Comparison of ENCODE assay signal across 9 mouse cellular contexts in genomic region chr7:16895511-16895910, GRCm38 (mm10). TPM values are rescaled to one million over a fixed set of nuclear protein-coding genes. Genes with fewer than 3 reads are reported as not detected.
DNase-seq lines count a peak whose midpoint lies in the region; ATAC-seq and TF ChIP-seq lines count a peak whose summit lies in the region.
"Had no signal": no experiment of that assay in that cellular context is flagged by ENCODE, and none has a peak within 500 bp of the region (broad histone marks: within the 10 kb centered on the region; RNA-seq: fewer than 3 reads in every experiment).

No protein-coding gene starts in this region.

- intact Hi-C loops in heart, postnatal 14 days (cut with DNase I): loop anchor here (1.0 kb wide), 1 partner anchor 18 kb away; no protein-coding TSS in a partner anchor

- H3K9ac ChIP-seq in liver, embryonic 15.5 days: no peak overlapping the region

- no peaks in the 10 kb centered on the region for H3K36me3 ChIP-seq in E14TG2a.4 (ENCODE audit: insufficient read depth, low read length)
- H3K36me3 ChIP-seq in hindbrain, embryonic 10.5 days: no peaks in the 10 kb centered on the region
- no peaks in the 10 kb centered on the region for H3K36me3 ChIP-seq in liver, embryonic 15.5 days (replicated peaks)

- H3K27me3 ChIP-seq in E14TG2a.4 (ENCODE audit: insufficient read depth, low read length): peaks cover 32% of the 10 kb centered on the region
- H3K27me3 ChIP-seq in hindbrain, embryonic 10.5 days (ENCODE audit: insufficient read depth, poor library complexity, severe bottlenecking): peaks cover 57% of the 10 kb centered on the region
- peaks cover 63% of the 10 kb centered on the region for H3K27me3 ChIP-seq in liver, embryonic 15.5 days

- no peak for ATAC-seq in liver, embryonic 15.5 days (ENCODE audit: insufficient read depth)

- peak overlapping the region; percentile 39; the same call in 1 of the 2 replicates for H3K4me3 ChIP-seq in E14TG2a.4 (replicated peaks; ENCODE audit: low read length)
- H3K4me3 ChIP-seq in hindbrain, embryonic 10.5 days: peak overlapping the region; percentile 48
- H3K4me3 ChIP-seq in liver, embryonic 15.5 days (replicated peaks): no peak overlapping the region

- TF ChIP-seq CTCF in E14TG2a.4 (conservative IDR thresholded peaks at IDR 0.05; ENCODE audit: low read length): no peak

- H3K9me3 ChIP-seq in E14TG2a.4 (ENCODE audit: low read length): no peaks in the 10 kb centered on the region
- H3K9me3 ChIP-seq in hindbrain, embryonic 10.5 days: peaks cover 3% of the 10 kb centered on the region; the same call in 1 of the 2 replicates
- no peaks in the 10 kb centered on the region for H3K9me3 ChIP-seq in liver, embryonic 15.5 days (replicated peaks)

- H3K4me1 ChIP-seq in E14TG2a.4 (replicated peaks; ENCODE audit: low read depth, low read length): peaks cover 53% of the 10 kb centered on the region
- peaks cover 58% of the 10 kb centered on the region for H3K4me1 ChIP-seq in hindbrain, embryonic 10.5 days (replicated peaks)
- peaks cover 25% of the 10 kb centered on the region for H3K4me1 ChIP-seq in liver, embryonic 15.5 days (replicated peaks)

- WGBS in hindbrain, embryonic 10.5 days: 24% methylated on average over 10 of the region's 10 CpGs
- WGBS in liver, embryonic 15.5 days (ENCODE audit: insufficient replicate concordance): 32% methylated on average over 10 of the region's 10 CpGs

- H3K27ac ChIP-seq in hindbrain, embryonic 10.5 days: 0 out of 2 replicates have a peak overlapping the region, but pooled peaks have one; percentile 25
- no peak overlapping the region for H3K27ac ChIP-seq in liver, embryonic 15.5 days (replicated peaks)

- DNase-seq in heart, adult 11 months: peak; percentile 96
- no peak for DNase-seq in heart, postnatal 14 days
- DNase-seq in hindbrain, embryonic 10.5 days (ENCODE audit: low spot score): no peak
- no peak for DNase-seq in adrenal gland, postnatal 36 days
- DNase-seq in natural killer cell, adult 2 months (ENCODE audit: low spot score in 2 of 2): no peak
- no peak for DNase-seq in ovary, postnatal 36 days (ENCODE audit: low spot score)

- peak overlapping the region; percentile 48; the same call in 1 of the 2 replicates for H3K4me2 ChIP-seq in liver, embryonic 15.5 days

RNA-seq across cellular contexts. Expression of gene Gng8, which starts 3.9 kb away (rescaled TPM):
- under 1 TPM; 0.81 to 0.98 TPM for total RNA-seq in heart, postnatal 14 days (2021)
- polyA plus RNA-seq in hindbrain, embryonic 10.5 days (2016; fragmentation: Nextera tagmentation; extraction: Ambion mirVana): 7.1 and 9.0 TPM in 2 replicates
- polyA plus RNA-seq in liver, embryonic 15.5 days (2015; fragmentation: Nextera tagmentation; extraction: Ambion mirVana): 0.13 TPM in 2 replicates
- under 1 TPM in 1 of 2 experiments, not detected in 1; 0.89 TPM for total RNA-seq in adrenal gland, postnatal 36 days (2021)
- polyA plus RNA-seq: inflammation-experienced regulatory T-cells, adult 6 months had no signal

RNA-seq across cellular contexts. Expression of gene Ptgir, which starts 10.8 kb away (rescaled TPM):
- 1 to 10 TPM; 1.4 to 1.6 TPM for total RNA-seq in heart, postnatal 14 days (2021)
- polyA plus RNA-seq in hindbrain, embryonic 10.5 days (2016; fragmentation: Nextera tagmentation; extraction: Ambion mirVana): 0.77 and 1.5 TPM in 2 replicates
- 1.2 TPM in 2 replicates for polyA plus RNA-seq in liver, embryonic 15.5 days (2015; fragmentation: Nextera tagmentation; extraction: Ambion mirVana)
- 1 to 10 TPM; 1.2 to 2.0 TPM for total RNA-seq in adrenal gland, postnatal 36 days (2021)

RNA-seq across cellular contexts. Expression of gene Dact3, which starts 20.4 kb away (rescaled TPM):
- total RNA-seq in heart, postnatal 14 days (2021): 10 to 100 TPM; 18.6 to 19.0 TPM
- polyA plus RNA-seq in hindbrain, embryonic 10.5 days (2016; fragmentation: Nextera tagmentation; extraction: Ambion mirVana): 3.2 and 4.9 TPM in 2 replicates
- polyA plus RNA-seq in liver, embryonic 15.5 days (2015; fragmentation: Nextera tagmentation; extraction: Ambion mirVana): 0.14 and 0.17 TPM in 2 replicates
- total RNA-seq in adrenal gland, postnatal 36 days (2021): 1 to 10 TPM; 2.4 to 3.6 TPM
- polyA plus RNA-seq: inflammation-experienced regulatory T-cells, adult 6 months had no signal

RNA-seq across cellular contexts. Expression of gene Calm3, which starts 28.4 kb away (rescaled TPM):
- 100 to 1,000 TPM; 228 to 250 TPM for total RNA-seq in heart, postnatal 14 days (2021)
- polyA plus RNA-seq in hindbrain, embryonic 10.5 days (2016; fragmentation: Nextera tagmentation; extraction: Ambion mirVana): 170 and 245 TPM in 2 replicates
- 79.0 and 83.9 TPM in 2 replicates for polyA plus RNA-seq in liver, embryonic 15.5 days (2015; fragmentation: Nextera tagmentation; extraction: Ambion mirVana)
- 100 to 1,000 TPM; 232 to 251 TPM for total RNA-seq in adrenal gland, postnatal 36 days (2021)

RNA-seq across cellular contexts. Expression of gene Pnmal2, which starts 49.0 kb away (rescaled TPM):
- total RNA-seq in heart, postnatal 14 days (2021): 1 to 10 TPM; 3.6 to 4.0 TPM
- 4.0 and 12.2 TPM in 2 replicates for polyA plus RNA-seq in hindbrain, embryonic 10.5 days (2016; fragmentation: Nextera tagmentation; extraction: Ambion mirVana)
- polyA plus RNA-seq in liver, embryonic 15.5 days (2015; fragmentation: Nextera tagmentation; extraction: Ambion mirVana): 0.44 and 0.60 TPM in 2 replicates
- total RNA-seq in adrenal gland, postnatal 36 days (2021): 10 to 100 TPM; 21.9 to 32.4 TPM
- polyA plus RNA-seq: inflammation-experienced regulatory T-cells, adult 6 months had no signal

Comparison
In these comparisons a context has a peak if more than half of its experiments do, and no peak if none do; other contexts are left out.
1. RNA of gene Dact3, which starts 20.4 kb away (total RNA-seq): 18.6 to 19.0 TPM in heart, postnatal 14 days; 2.4 to 3.6 TPM in adrenal gland, postnatal 36 days; every median in the first group is over 4 times any median in the second.